Mouse (Mus musculus): Measurements from ENCODE around the gene Lmcd1. TPM values are rescaled to one million over a fixed set of nuclear protein-coding genes. Genes with fewer than 3 reads are reported as not detected.

Lmcd1 gene
- polyA plus RNA-seq, 1 experiment from 2014 or later, result 36.7 TPM

DNA sequence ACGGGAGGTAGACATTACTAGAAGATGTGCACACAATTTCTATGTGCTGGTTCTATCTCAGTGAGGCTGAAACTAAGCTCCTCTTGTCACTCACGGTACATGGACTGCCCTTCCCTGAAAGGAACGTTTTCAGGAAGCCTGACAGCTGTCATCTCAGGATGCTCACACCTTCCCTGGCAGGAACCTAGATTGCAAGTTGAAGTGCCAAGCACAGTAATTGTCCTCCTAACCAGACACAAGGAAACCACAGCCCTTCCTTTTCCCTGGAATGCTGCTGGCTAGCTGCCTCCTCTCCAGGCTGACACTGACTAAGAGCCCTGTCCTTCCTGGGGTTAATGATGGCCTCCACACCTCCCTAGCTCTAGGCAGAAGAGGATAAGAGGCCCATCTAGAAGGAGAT is 21.7 kb downstream of the Lmcd1 start:
- H3K4me2 ChIP-seq, result no peak overlapping the region
- no peak for ATAC-seq (replicated peaks; ENCODE audit: insufficient number of reproducible peaks, low FRiP score, low TSS enrichment)
- H3K9ac ChIP-seq (ENCODE audit: low read depth, low read length), result no peak overlapping the region
- no peaks in the 10 kb centered on the region for H3K36me3 ChIP-seq (ENCODE audit: control insufficient read depth, insufficient read depth, low read length)
- H3K27ac ChIP-seq (ENCODE audit: low read depth, low read length), result no peak overlapping the region
- H3K27me3 ChIP-seq (ENCODE audit: control insufficient read depth, insufficient read depth, low read length), result no peaks in the 10 kb centered on the region
- no peak overlapping the region for H3K4me3 ChIP-seq (ENCODE audit: low read depth, low read length)
- H3K4me1 ChIP-seq (ENCODE audit: control insufficient read depth, insufficient read depth, low read length), result peaks cover 16% of the 10 kb centered on the region
- WGBS (ENCODE audit: insufficient replicate concordance), result 31% methylated on average over 3 of the region's 3 CpGs
- H3K9me3 ChIP-seq (replicated peaks; ENCODE audit: control insufficient read depth, low read length), result no peaks in the 10 kb centered on the region

DNA sequence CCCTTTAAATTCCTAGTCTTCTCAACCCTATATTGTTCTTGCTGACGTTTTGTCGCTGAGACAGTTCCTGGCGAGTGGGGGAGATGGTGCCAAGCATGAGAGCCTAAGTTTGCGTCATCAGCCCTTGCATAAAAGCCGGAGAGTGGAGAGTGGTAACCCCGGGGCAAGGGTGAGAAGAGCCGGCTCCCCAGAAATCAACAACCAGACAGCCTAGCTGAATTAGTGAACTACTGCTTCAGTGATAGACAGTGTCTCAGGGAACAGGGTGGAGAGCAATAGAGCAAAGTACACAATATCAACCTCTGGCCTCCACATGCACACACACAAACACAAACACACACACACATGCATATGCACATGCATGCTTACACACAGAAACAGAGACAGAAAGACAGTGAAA is 26.6 kb downstream of the Lmcd1 start:
- Histone ChIP-seq H3K27ac (ENCODE audit: low read depth, low read length) (no peak overlapping the region), H3K9ac (ENCODE audit: low read depth, low read length) (no peak overlapping the region), H3K4me2 (no peak overlapping the region), H3K36me3 (ENCODE audit: control insufficient read depth, insufficient read depth, low read length) (no peaks in the 10 kb centered on the region), H3K27me3 (ENCODE audit: control insufficient read depth, insufficient read depth, low read length) (no peaks in the 10 kb centered on the region), H3K9me3 (replicated peaks; ENCODE audit: control insufficient read depth, low read length) (no peaks in the 10 kb centered on the region), H3K4me1 (ENCODE audit: control insufficient read depth, insufficient read depth, low read length) (peaks cover 27% of the 10 kb centered on the region), H3K4me3 (ENCODE audit: low read depth, low read length) (no peak overlapping the region)
- ATAC-seq (replicated peaks; ENCODE audit: insufficient number of reproducible peaks, low FRiP score, low TSS enrichment), result no peak
- WGBS (ENCODE audit: insufficient replicate concordance), result 76% methylated on average over 7 of the region's 7 CpGs

DNA sequence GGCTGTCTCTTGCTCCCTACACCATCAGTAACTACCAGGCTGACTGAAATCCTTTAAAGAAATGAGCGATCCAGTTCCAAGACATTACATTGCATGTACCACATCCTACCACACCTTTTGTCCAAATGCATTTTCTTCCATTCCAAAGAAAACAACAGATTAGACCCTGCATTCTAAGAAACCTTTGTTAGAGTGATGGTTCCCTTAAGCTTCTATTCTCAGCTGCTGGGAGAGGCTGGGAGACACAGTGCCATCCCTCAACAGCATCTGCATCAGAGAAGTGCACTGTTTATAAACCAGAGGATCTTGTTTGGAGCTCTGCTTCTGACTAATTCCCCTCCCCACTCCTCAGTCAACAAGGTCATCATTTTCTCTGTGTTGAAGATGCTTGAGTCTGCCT is 27.1 kb downstream of the Lmcd1 start:
- Histone ChIP-seq H3K27me3 (ENCODE audit: control insufficient read depth, insufficient read depth, low read length) (no peaks in the 10 kb centered on the region), H3K27ac (ENCODE audit: low read depth, low read length) (no peak overlapping the region), H3K4me3 (ENCODE audit: low read depth, low read length) (no peak overlapping the region), H3K36me3 (ENCODE audit: control insufficient read depth, insufficient read depth, low read length) (no peaks in the 10 kb centered on the region), H3K4me1 (ENCODE audit: control insufficient read depth, insufficient read depth, low read length) (peaks cover 23% of the 10 kb centered on the region), H3K9me3 (replicated peaks; ENCODE audit: control insufficient read depth, low read length) (no peaks in the 10 kb centered on the region), H3K4me2 (no peak overlapping the region), H3K9ac (ENCODE audit: low read depth, low read length) (no peak overlapping the region)
- 89% methylated on average over 1 of the region's 1 CpGs for WGBS (ENCODE audit: insufficient replicate concordance)
- no peak for ATAC-seq (replicated peaks; ENCODE audit: insufficient number of reproducible peaks, low FRiP score, low TSS enrichment)

DNA sequence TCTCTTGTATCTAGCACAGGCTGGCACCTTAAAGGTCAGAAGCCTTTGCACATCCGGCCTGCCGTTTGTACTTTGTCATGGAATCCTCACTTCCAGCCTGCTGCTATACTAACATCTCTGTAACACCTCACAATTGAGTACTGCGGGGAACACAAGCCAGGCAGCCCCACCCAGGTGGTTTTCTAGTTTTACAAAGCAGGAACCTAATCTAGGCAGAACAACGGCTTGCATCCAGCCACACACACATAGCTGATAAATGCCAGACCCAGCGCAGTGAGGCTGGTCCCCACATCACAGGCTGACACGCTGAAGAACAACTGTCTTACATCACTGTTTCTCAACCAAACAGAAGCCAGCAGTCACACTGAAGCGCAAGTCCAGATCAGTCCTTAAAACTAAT is 28.7 kb downstream of the Lmcd1 start:
- peaks cover 23% of the 10 kb centered on the region for H3K4me1 ChIP-seq (ENCODE audit: control insufficient read depth, insufficient read depth, low read length)
- WGBS (ENCODE audit: insufficient replicate concordance), result 21% methylated on average over 7 of the region's 7 CpGs

DNA sequence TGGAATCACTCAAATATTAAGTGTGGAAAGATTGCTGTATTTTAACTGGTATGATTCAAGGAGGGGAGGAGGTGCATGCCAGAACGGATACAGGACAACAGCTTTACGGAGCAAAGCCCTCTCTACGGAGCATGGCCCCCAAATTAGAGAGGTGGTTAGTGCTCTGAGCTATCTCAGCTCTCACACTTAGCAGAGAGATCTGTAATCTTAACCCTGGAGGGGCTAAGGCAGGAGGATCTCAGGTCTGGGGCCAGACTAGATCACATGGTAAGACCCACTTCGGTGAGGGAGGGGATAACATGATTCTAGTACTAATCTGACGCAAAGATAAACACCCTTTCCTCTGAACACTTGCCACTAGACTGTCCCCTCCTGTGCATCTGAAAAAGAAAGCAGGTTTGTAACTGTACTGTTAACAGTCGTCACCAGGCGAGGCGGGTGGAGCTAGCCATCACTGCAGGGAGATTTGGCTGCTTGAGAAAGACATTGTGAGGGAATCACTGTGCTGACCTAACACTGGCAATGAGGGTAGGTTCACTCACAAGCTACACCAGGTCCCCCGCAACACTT is 29.3 kb downstream of the Lmcd1 start:
- H3K4me1 ChIP-seq (ENCODE audit: control insufficient read depth, insufficient read depth, low read length), result peaks cover 23% of the 10 kb centered on the region
- H3K36me3 ChIP-seq (ENCODE audit: control insufficient read depth, insufficient read depth, low read length), result no peaks in the 10 kb centered on the region
- H3K9me3 ChIP-seq (replicated peaks; ENCODE audit: control insufficient read depth, low read length), result no peaks in the 10 kb centered on the region
- no peak overlapping the region for H3K27ac ChIP-seq (ENCODE audit: low read depth, low read length)
- 46% methylated on average over 9 of the region's 9 CpGs for WGBS (ENCODE audit: insufficient replicate concordance)
- H3K27me3 ChIP-seq (ENCODE audit: control insufficient read depth, insufficient read depth, low read length), result no peaks in the 10 kb centered on the region
- H3K4me3 ChIP-seq (ENCODE audit: low read depth, low read length), result no peak overlapping the region
- no peak for ATAC-seq (replicated peaks; ENCODE audit: insufficient number of reproducible peaks, low FRiP score, low TSS enrichment)
- no peak overlapping the region for H3K9ac ChIP-seq (ENCODE audit: low read depth, low read length)
- no peak overlapping the region for H3K4me2 ChIP-seq

More for the DNA sequence above, 28.7 kb downstream of the Lmcd1 start:
- Histone ChIP-seq H3K4me2 (no peak overlapping the region), H3K9ac (ENCODE audit: low read depth, low read length) (no peak overlapping the region), H3K27ac (ENCODE audit: low read depth, low read length) (0 out of 2 replicates have a peak overlapping the region, but pooled peaks have one; percentile 12), H3K36me3 (ENCODE audit: control insufficient read depth, insufficient read depth, low read length) (no peaks in the 10 kb centered on the region), H3K9me3 (replicated peaks; ENCODE audit: control insufficient read depth, low read length) (no peaks in the 10 kb centered on the region), H3K4me3 (ENCODE audit: low read depth, low read length) (no peak overlapping the region), H3K27me3 (ENCODE audit: control insufficient read depth, insufficient read depth, low read length) (no peaks in the 10 kb centered on the region)
- no peak for ATAC-seq (replicated peaks; ENCODE audit: insufficient number of reproducible peaks, low FRiP score, low TSS enrichment)

DNA sequence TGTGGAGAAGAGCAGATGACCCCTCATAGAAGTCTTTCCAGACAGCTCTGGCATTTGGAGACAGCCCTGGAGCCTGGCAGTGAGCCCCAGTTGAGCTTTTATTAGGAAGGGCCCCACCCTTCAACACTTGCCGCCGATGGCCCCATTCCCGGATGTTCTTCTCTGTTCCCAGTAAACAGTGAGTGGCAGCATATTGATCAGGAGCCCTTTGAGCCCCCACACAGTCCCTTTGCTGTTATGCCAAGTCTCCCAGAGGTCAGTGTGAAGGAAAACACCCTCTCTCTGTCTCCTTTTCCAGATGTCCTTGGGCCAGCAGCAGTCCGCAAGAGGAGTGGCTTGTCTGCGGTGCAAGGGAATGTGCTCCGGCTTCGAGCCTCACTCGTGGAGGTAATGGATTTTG is 31.2 kb downstream of the Lmcd1 start:
- Histone ChIP-seq H3K9me3 (replicated peaks; ENCODE audit: control insufficient read depth, low read length) (no peaks in the 10 kb centered on the region), H3K27ac (ENCODE audit: low read depth, low read length) (no peak overlapping the region), H3K9ac (ENCODE audit: low read depth, low read length) (no peak overlapping the region), H3K36me3 (ENCODE audit: control insufficient read depth, insufficient read depth, low read length) (no peaks in the 10 kb centered on the region), H3K4me3 (ENCODE audit: low read depth, low read length) (no peak overlapping the region), H3K4me2 (no peak overlapping the region), H3K4me1 (ENCODE audit: control insufficient read depth, insufficient read depth, low read length) (peaks cover 23% of the 10 kb centered on the region), H3K27me3 (ENCODE audit: control insufficient read depth, insufficient read depth, low read length) (no peaks in the 10 kb centered on the region)
- 40% methylated on average over 8 of the region's 8 CpGs for WGBS (ENCODE audit: insufficient replicate concordance)
- no peak for ATAC-seq (replicated peaks; ENCODE audit: insufficient number of reproducible peaks, low FRiP score, low TSS enrichment)

DNA sequence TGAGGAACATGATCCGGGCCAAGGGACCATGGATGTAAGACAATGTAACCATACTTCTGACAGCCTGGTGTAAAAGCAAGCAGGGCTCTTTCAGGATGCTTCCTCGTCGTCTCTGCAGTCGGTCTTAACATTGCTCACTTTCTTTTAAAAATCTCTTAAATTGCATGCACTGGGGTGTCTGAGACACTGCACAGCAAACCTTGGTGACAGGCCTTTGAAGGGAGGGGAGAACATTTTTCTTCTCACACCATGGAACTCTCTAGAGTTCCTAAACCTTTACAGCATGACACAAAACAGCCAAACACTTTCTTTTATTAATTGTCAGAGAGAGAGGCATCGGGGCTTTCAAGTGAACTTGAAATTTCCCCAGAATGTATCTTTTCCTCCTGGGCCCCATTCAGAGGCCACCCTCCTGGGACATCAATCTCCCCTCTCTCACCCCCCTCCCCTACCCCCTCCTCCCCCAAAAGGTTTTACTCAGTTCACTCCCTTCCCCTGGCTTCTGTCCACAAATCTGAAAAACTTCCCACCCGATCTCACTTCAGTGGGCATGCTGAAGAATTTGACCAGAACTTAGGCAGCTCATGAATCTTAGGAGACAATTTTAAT is 35.9 kb downstream of the Lmcd1 start:
- no peak overlapping the region for H3K4me3 ChIP-seq (ENCODE audit: low read depth, low read length)
- no peak overlapping the region for H3K9ac ChIP-seq (ENCODE audit: low read depth, low read length)
- ATAC-seq (replicated peaks; ENCODE audit: insufficient number of reproducible peaks, low FRiP score, low TSS enrichment), result no peak; the same call in 1 of the 2 replicates
- H3K27me3 ChIP-seq (ENCODE audit: control insufficient read depth, insufficient read depth, low read length), result no peaks in the 10 kb centered on the region
- no peaks in the 10 kb centered on the region for H3K36me3 ChIP-seq (ENCODE audit: control insufficient read depth, insufficient read depth, low read length)
- peaks cover 7% of the 10 kb centered on the region for H3K4me1 ChIP-seq (ENCODE audit: control insufficient read depth, insufficient read depth, low read length)
- WGBS (ENCODE audit: insufficient replicate concordance), result 47% methylated on average over 6 of the region's 6 CpGs
- no peak overlapping the region for H3K4me2 ChIP-seq
- H3K9me3 ChIP-seq (replicated peaks; ENCODE audit: control insufficient read depth, low read length), result no peaks in the 10 kb centered on the region
- no peak overlapping the region for H3K27ac ChIP-seq (ENCODE audit: low read depth, low read length)

DNA sequence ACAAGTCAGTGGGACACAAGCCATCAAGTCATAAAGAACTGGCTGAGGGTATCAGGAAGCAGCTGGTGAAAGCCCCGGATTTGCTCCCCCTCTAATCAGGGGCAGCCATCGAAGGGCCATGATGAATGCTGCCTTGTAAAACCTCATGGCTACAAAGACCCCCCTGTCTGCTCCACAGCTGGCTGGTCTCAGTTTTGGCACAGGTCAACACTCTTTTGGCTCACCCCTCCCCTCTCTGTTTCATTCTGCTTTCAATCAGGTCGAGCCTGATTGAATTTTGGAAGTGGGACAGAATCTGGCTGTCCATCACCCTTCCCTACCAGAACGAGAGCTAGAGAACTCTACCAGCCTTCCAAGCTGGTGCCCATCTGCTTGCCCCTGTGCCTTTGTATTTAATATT is 37.8 kb downstream of the Lmcd1 start:
- Histone ChIP-seq H3K27me3 (ENCODE audit: control insufficient read depth, insufficient read depth, low read length) (no peaks in the 10 kb centered on the region), H3K4me3 (ENCODE audit: low read depth, low read length) (no peak overlapping the region), H3K4me1 (ENCODE audit: control insufficient read depth, insufficient read depth, low read length) (no peaks in the 10 kb centered on the region), H3K9ac (ENCODE audit: low read depth, low read length) (no peak overlapping the region), H3K36me3 (ENCODE audit: control insufficient read depth, insufficient read depth, low read length) (peaks cover 3% of the 10 kb centered on the region; the same call in 1 of the 2 replicates), H3K27ac (ENCODE audit: low read depth, low read length) (no peak overlapping the region), H3K9me3 (replicated peaks; ENCODE audit: control insufficient read depth, low read length) (no peaks in the 10 kb centered on the region), H3K4me2 (no peak overlapping the region)
- 52% methylated on average over 4 of the region's 4 CpGs for WGBS (ENCODE audit: insufficient replicate concordance)
- ATAC-seq (replicated peaks; ENCODE audit: insufficient number of reproducible peaks, low FRiP score, low TSS enrichment), result no peak

DNA sequence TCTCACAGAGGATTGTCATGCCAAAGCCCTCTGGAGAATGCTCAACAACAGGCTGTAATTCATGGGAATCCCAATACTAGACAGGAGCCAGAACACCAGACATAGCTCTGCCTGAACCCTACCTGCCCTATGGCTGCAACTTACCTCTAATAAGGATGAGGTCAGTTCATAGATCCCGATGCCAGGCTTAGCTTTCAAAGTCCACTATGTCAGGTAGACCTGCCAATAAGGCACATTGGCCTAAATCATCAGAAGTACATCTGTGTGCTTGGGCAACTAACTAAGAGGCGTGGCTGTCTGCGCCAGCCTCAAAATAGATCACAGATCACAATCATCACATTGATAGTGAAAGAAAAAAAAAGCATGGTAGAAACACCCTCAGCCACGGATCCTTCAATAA is 45.9 kb downstream of the Lmcd1 start:
- WGBS (ENCODE audit: insufficient replicate concordance), result 80% methylated on average over 4 of the region's 4 CpGs
- H3K4me2 ChIP-seq, result no peak overlapping the region
- no peaks in the 10 kb centered on the region for H3K9me3 ChIP-seq (replicated peaks; ENCODE audit: control insufficient read depth, low read length)

More for the DNA sequence above, 45.9 kb downstream of the Lmcd1 start:
- Histone ChIP-seq H3K4me3 (ENCODE audit: low read depth, low read length) (no peak overlapping the region), H3K27me3 (ENCODE audit: control insufficient read depth, insufficient read depth, low read length) (no peaks in the 10 kb centered on the region), H3K36me3 (ENCODE audit: control insufficient read depth, insufficient read depth, low read length) (peaks cover 7% of the 10 kb centered on the region; the same call in 1 of the 2 replicates), H3K27ac (ENCODE audit: low read depth, low read length) (no peak overlapping the region), H3K9ac (ENCODE audit: low read depth, low read length) (no peak overlapping the region), H3K4me1 (ENCODE audit: control insufficient read depth, insufficient read depth, low read length) (no peaks in the 10 kb centered on the region)
- no peak for ATAC-seq (replicated peaks; ENCODE audit: insufficient number of reproducible peaks, low FRiP score, low TSS enrichment)
